Mouse (Mus musculus) heart, adult 18-20 months (tissue): ENCODE data around the gene Zfp46. TPM values are rescaled to one million over a fixed set of nuclear protein-coding genes. Genes with fewer than 3 reads are reported as not detected.
A peak's percentile ranks its signal among the peaks of the same experiment; 100 is the strongest.

Experiments used
- DNase-seq, 2 experiments: peaks; one replicate each; pipeline ENCODE4 v3.0.0; 2021 to 2022; ENCODE audit warnings: mixed read lengths in 1 of 2
- total RNA-seq, 2 experiments: library from RNA; stranded (reverse); gene quantifications; 2 replicates each; pipeline ENCODE4 v1.2.3; 2021

The Zfp46 gene
- total RNA-seq, 2 experiments from 2014 or later: 32.3 to 34.8 TPM

- peak in 1 of 2 experiments; percentile 52 for DNase-seq
Measured at GRCm38 (mm10) chr4:136266716-136267343, 17.7 kb upstream of the Zfp46 start.

- no peak for DNase-seq
Measured at GRCm38 (mm10) chr4:136268912-136269311, 15.6 kb upstream of the Zfp46 start.

GRCm38 (mm10) chr4:136270648-136271047 lies 13.8 kb upstream of the Zfp46 start:
- peak; percentile 49 to 61 for DNase-seq

- DNase-seq: no peak
Measured at GRCm38 (mm10) chr4:136281097-136281496, 3.4 kb upstream of the Zfp46 start.

GRCm38 (mm10) chr4:136281611-136282010 lies 2.9 kb upstream of the Zfp46 start:
- DNase-seq: no peak

GRCm38 (mm10) chr4:136282621-136283480 lies 1.6 kb upstream of the Zfp46 start:
- peak; percentile 50 to 82 for DNase-seq

GRCm38 (mm10) chr4:136283783-136284182 lies 700 bp upstream of the Zfp46 start:
- DNase-seq: no peak

GRCm38 (mm10) chr4:136284891-136285290 lies 408 bp downstream of the Zfp46 start:
- DNase-seq: no peak

- peak; percentile 95 to 99 for DNase-seq
Measured at GRCm38 (mm10) chr4:136285348-136285810, 896 bp downstream of the Zfp46 start.

GRCm38 (mm10) chr4:136285811-136286371 lies 1.4 kb downstream of the Zfp46 start:
- peak; percentile 97 to 98 for DNase-seq

- DNase-seq: no peak
Measured at GRCm38 (mm10) chr4:136289918-136290780, 5.7 kb downstream of the Zfp46 start.

- DNase-seq: no peak
Measured at GRCm38 (mm10) chr4:136290781-136291595, 6.5 kb downstream of the Zfp46 start.

- DNase-seq: no peak
Measured at GRCm38 (mm10) chr4:136291692-136292091, 7.2 kb downstream of the Zfp46 start.

- DNase-seq: no peak
Measured at GRCm38 (mm10) chr4:136295941-136296340, 11.5 kb downstream of the Zfp46 start.

GRCm38 (mm10) chr4:136302462-136302861 lies 18.0 kb downstream of the Zfp46 start:
- DNase-seq: no peak

- no peak for DNase-seq
Measured at GRCm38 (mm10) chr4:136304181-136304580, 19.7 kb downstream of the Zfp46 start.

- DNase-seq: no peak
Measured at GRCm38 (mm10) chr4:136308355-136308754, 23.9 kb downstream of the Zfp46 start.

GRCm38 (mm10) chr4:136309780-136310179 lies 25.3 kb downstream of the Zfp46 start:
- peak; percentile 58 to 66 for DNase-seq

GRCm38 (mm10) chr4:136310229-136311041 lies 26.0 kb downstream of the Zfp46 start, which contains the start of gene Hnrnpr:
TSS of gene Hnrnpr (plus strand) at chr4:136310942.
- DNase-seq: peak; percentile 99 to 100
